Mouse (Mus musculus) liver, adult 2 months (tissue): ENCODE results near the gene Ralb. TPM values are rescaled to one million over a fixed set of nuclear protein-coding genes. Genes with fewer than 3 reads are reported as not detected.

Source experiments
- DNase-seq: peaks from one replicate; pipeline ENCODE4 v3.0.0-alpha.2; 2011; ENCODE audit warnings: low read depth, low spot score; ENCODE audit errors: extremely low read depth
- H3K27ac ChIP-seq: fragments of 200-500 bp; replicated peaks from 2 replicates; pipeline ENCODE4 v1.5.1; 2012; ENCODE audit warnings: low read depth, mild to moderate bottlenecking, control low read depth, inconsistent platforms, low read length; ENCODE audit not compliant: insufficient read depth
- H3K27me3 ChIP-seq: fragments of 200-500 bp; 2 replicates; pipeline ENCODE4 v1.6.1; 2012; ENCODE audit warnings: mild to moderate bottlenecking, moderate library complexity, low read length, inconsistent platforms; ENCODE audit not compliant: control insufficient read depth, insufficient read depth
- H3K36me3 ChIP-seq: fragments of 200-500 bp; 2 replicates; pipeline ENCODE4 v1.6.1; 2012; ENCODE audit warnings: low read length, inconsistent platforms; ENCODE audit not compliant: control insufficient read depth, insufficient read depth
- H3K4me1 ChIP-seq: fragments of 200-500 bp; 2 replicates; pipeline ENCODE4 v1.6.1; 2011; ENCODE audit warnings: low read length; ENCODE audit not compliant: control insufficient read depth, insufficient read depth
- H3K4me3 ChIP-seq: fragments of 200-500 bp; 2 replicates; pipeline ENCODE4 v1.5.1; 2011; ENCODE audit warnings: low read depth, mild to moderate bottlenecking, control low read depth, low read length, moderate library complexity; ENCODE audit not compliant: insufficient read depth
- H3K79me2 ChIP-seq: fragments of 200-500 bp; 2 replicates; pipeline ENCODE4 v1.6.1; 2012; ENCODE audit warnings: inconsistent platforms, mild to moderate bottlenecking, low read length, moderate library complexity; ENCODE audit not compliant: control insufficient read depth, insufficient read depth
- H3K9ac ChIP-seq: fragments of 200-500 bp; 2 replicates; pipeline ENCODE4 v1.6.1; 2012; ENCODE audit warnings: low read depth, mild to moderate bottlenecking, control low read depth, inconsistent platforms, low read length
- CTCF ChIP-seq: fragments of 200-500 bp; IDR thresholded peaks from 2 replicates; pipeline ENCODE4 v1.5.1; 2011; ENCODE audit warnings: low read depth, low read length, control low read depth
- POLR2A ChIP-seq: fragments of 200-500 bp; IDR thresholded peaks from 2 replicates; pipeline ENCODE4 v1.6.1; 2011; ENCODE audit warnings: low read length, control low read depth; ENCODE audit not compliant: insufficient read depth; ENCODE audit errors: extremely low read depth
- WGBS: fragments of 180-500 bp; shearing (Covaris S2); methylation state at CpG from one replicate; pipeline ENCODE4 v1.1.7; 2018; 5-methylcytosine and 5-hydroxymethylcytosine counted together
- polyA plus RNA-seq: library from polyadenylated mRNA; depleted of rRNA; stranded (reverse); fragments of >200 nt; gene quantifications from 2 replicates; pipeline ENCODE4 v1.2.3, GENCODE M21; 2012
- total RNA-seq: library from RNA; depleted of rRNA; stranded (reverse); fragments of >200 nt; gene quantifications from 2 replicates; pipeline ENCODE4 v1.2.3, GENCODE M21; 2014

The Ralb gene
- total and polyA plus RNA-seq, 2 experiments, result 9.0 to 14.8 TPM

GRCm38 (mm10) chr1:119495396-119495775 is 9.2 kb downstream of the Ralb start:
- H3K9ac ChIP-seq, result no peak overlapping the region
- WGBS, result 95% methylated on average over 6 of the region's 6 CpGs
- no peak overlapping the region for H3K27ac ChIP-seq
- DNase-seq, result no peak
- H3K36me3 ChIP-seq, result no peaks in the 10 kb centered on the region
- TF ChIP-seq CTCF, result no peak
- TF ChIP-seq POLR2A, result no peak
- H3K27me3 ChIP-seq, result no peaks in the 10 kb centered on the region
- H3K4me3 ChIP-seq, result no peak overlapping the region
- peaks cover 14% of the 10 kb centered on the region; the same call in 1 of the 2 replicates for H3K4me1 ChIP-seq
- peaks cover 27% of the 10 kb centered on the region for H3K79me2 ChIP-seq

- peak; percentile 40 for DNase-seq
- no peak overlapping the region for H3K27ac ChIP-seq
- no peak overlapping the region for H3K9ac ChIP-seq
- peaks cover 13% of the 10 kb centered on the region; the same call in 1 of the 2 replicates for H3K4me1 ChIP-seq
- WGBS, result 79% methylated on average over 9 of the region's 9 CpGs
- H3K27me3 ChIP-seq, result no peaks in the 10 kb centered on the region
- H3K36me3 ChIP-seq, result no peaks in the 10 kb centered on the region
- TF ChIP-seq POLR2A (no peak), CTCF (no peak)
- peaks cover 29% of the 10 kb centered on the region for H3K79me2 ChIP-seq
- no peak overlapping the region for H3K4me3 ChIP-seq
These were observed 9.7 kb downstream of the Ralb start for GRCm38 (mm10) chr1:119494712-119495395.

GRCm38 (mm10) chr1:119494024-119494711 is 10.4 kb downstream of the Ralb start:
- peak; percentile 28; the same call in 1 of the 2 replicates for TF ChIP-seq CTCF
- no peak for TF ChIP-seq POLR2A
- Histone ChIP-seq H3K79me2 (peaks cover 34% of the 10 kb centered on the region), H3K27me3 (no peaks in the 10 kb centered on the region), H3K4me3 (no peak overlapping the region), H3K9ac (no peak overlapping the region), H3K27ac (no peak overlapping the region), H3K36me3 (no peaks in the 10 kb centered on the region), H3K4me1 (peaks cover 12% of the 10 kb centered on the region)
- 83% methylated on average over 2 of the region's 2 CpGs for WGBS
- no peak for DNase-seq

GRCm38 (mm10) chr1:119492505-119492904 is 12.1 kb downstream of the Ralb start:
- no peak for TF ChIP-seq CTCF
- no peak for TF ChIP-seq POLR2A

GRCm38 (mm10) chr1:119492097-119492496 is 12.5 kb downstream of the Ralb start:
- Histone ChIP-seq H3K9ac (no peak overlapping the region), H3K4me1 (peaks cover 11% of the 10 kb centered on the region), H3K27ac (no peak overlapping the region), H3K4me3 (peak overlapping the region; percentile 6; the same call in 1 of the 2 replicates), H3K79me2 (peaks cover 19% of the 10 kb centered on the region), H3K27me3 (no peaks in the 10 kb centered on the region), H3K36me3 (no peaks in the 10 kb centered on the region)
- DNase-seq, result peak; percentile 78
- 5% methylated on average over 11 of the region's 11 CpGs for WGBS
- TF ChIP-seq CTCF, result no peak
- no peak for TF ChIP-seq POLR2A

More at GRCm38 (mm10) chr1:119492505-119492904, 12.1 kb downstream of the Ralb start:
- DNase-seq, result no peak
- peaks cover 23% of the 10 kb centered on the region for H3K79me2 ChIP-seq
- peak overlapping the region; percentile 37 for H3K27ac ChIP-seq
- peaks cover 12% of the 10 kb centered on the region for H3K4me1 ChIP-seq
- 56% methylated on average over 1 of the region's 1 CpGs for WGBS
- no peak overlapping the region for H3K9ac ChIP-seq
- no peak overlapping the region for H3K4me3 ChIP-seq
- H3K36me3 ChIP-seq, result no peaks in the 10 kb centered on the region
- no peaks in the 10 kb centered on the region for H3K27me3 ChIP-seq

GRCm38 (mm10) chr1:119490765-119491164 is 13.8 kb downstream of the Ralb start:
- H3K36me3 ChIP-seq, result no peaks in the 10 kb centered on the region
- H3K79me2 ChIP-seq, result peaks cover 19% of the 10 kb centered on the region
- no peak for DNase-seq
- TF ChIP-seq CTCF (no peak), POLR2A (no peak)
- peaks cover 7% of the 10 kb centered on the region for H3K4me1 ChIP-seq
- no peaks in the 10 kb centered on the region for H3K27me3 ChIP-seq
- no peak overlapping the region for H3K4me3 ChIP-seq
- WGBS, result 94% methylated on average over 7 of the region's 7 CpGs
- H3K27ac ChIP-seq, result no peak overlapping the region
- H3K9ac ChIP-seq, result no peak overlapping the region
